Mouse (Mus musculus): ENCODE data around the gene Crtc3.

Gene Crtc3

GRCm38 (mm10) chr7:80682630-80683029 lies 6.0 kb downstream of the Crtc3 start:
- no peak for DNase-seq (ENCODE audit: low spot score)

GRCm38 (mm10) chr7:80680218-80680847 lies 8.3 kb downstream of the Crtc3 start:
- DNase-seq (ENCODE audit: low spot score), result no peak

- no peak for DNase-seq (ENCODE audit: low spot score)
These were observed 16.4 kb downstream of the Crtc3 start for GRCm38 (mm10) chr7:80672323-80672722.

DNA sequence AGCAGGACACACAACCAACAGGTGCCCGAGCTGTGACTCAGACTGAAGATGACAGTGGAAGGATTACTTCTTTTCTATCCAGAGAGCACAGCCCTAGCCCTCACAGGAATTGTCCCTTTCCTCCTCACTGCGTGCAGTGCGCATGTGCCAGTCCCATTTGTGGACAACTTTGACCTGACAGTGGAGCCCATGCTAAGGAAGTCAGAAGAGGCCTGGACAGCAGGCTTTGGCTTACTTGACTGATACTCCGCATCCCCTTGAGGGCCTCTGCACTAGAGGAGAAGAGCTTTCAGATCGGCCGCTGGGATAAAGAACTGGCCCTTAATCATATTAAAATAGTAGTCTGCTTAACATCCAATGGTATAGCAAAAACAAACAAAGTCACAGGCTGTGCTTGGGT lies 17.8 kb downstream of the Crtc3 start:
- DNase-seq (ENCODE audit: low spot score), result no peak

DNA sequence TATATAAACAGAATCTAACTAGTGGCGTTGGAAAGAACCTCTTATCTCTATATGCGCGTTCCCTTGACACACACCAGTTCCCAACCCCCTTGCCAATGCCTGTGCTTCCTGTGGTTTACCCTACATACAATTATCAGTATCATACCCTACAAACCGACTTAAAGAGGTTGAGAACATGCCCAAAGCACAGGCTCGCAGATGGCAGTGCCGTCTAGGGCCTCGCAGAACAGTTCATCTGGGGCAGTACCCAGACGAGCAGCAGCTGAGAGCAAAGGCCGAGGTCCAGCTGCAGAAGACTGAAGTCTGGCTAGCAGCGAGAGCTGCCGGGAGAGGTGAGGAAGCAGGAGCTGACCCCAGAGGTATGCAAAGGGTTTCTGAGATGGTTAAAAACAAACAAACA lies 21.5 kb downstream of the Crtc3 start:
- DNase-seq (ENCODE audit: low spot score), result no peak

- no peak for DNase-seq (ENCODE audit: low spot score)
These were observed 22.3 kb downstream of the Crtc3 start for GRCm38 (mm10) chr7:80666198-80666915.

GRCm38 (mm10) chr7:80661082-80661481 lies 27.6 kb downstream of the Crtc3 start:
- no peak for DNase-seq (ENCODE audit: low spot score)

DNA sequence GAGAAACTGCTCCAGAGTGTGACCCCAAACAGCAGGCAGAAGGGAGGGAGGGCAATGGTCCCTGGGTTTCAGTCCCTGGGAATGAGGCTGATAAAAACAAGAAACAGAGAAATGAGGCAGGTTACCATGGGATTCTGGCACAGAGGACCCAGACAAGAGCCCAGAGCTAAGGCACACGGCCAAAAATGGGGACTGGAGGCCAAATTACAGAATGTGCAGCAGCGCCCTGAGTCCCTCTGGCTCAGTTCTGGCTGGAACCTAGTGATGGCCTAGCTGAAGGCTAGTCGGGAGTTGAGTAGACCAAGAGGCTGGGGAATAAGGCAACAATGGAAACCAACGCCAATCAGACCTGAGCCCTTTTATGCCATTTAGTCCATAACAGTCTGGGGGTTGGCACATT lies 28.1 kb downstream of the Crtc3 start:
- peak; percentile 58 for DNase-seq (ENCODE audit: low spot score)

DNA sequence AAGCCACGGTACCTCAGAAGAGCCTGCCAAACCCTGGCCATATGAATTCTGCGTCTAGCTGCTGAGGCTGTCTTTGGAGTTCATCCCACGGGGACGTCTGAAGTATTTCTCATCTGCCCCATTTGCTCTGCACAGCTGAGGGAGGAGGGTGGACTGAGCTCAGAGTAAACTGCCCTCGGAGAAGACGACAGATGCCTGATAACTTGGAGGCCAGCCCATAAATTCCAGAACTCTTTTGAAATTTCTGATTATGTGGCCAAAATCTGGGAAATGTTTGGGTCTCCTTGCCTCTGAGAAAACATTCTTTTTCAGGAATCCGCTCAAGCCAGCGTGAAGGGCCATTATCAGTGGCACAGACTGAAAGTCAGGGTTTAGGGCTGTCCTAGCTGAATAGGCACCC lies 30.8 kb downstream of the Crtc3 start:
- peak; percentile 43 for DNase-seq (ENCODE audit: low spot score)

DNA sequence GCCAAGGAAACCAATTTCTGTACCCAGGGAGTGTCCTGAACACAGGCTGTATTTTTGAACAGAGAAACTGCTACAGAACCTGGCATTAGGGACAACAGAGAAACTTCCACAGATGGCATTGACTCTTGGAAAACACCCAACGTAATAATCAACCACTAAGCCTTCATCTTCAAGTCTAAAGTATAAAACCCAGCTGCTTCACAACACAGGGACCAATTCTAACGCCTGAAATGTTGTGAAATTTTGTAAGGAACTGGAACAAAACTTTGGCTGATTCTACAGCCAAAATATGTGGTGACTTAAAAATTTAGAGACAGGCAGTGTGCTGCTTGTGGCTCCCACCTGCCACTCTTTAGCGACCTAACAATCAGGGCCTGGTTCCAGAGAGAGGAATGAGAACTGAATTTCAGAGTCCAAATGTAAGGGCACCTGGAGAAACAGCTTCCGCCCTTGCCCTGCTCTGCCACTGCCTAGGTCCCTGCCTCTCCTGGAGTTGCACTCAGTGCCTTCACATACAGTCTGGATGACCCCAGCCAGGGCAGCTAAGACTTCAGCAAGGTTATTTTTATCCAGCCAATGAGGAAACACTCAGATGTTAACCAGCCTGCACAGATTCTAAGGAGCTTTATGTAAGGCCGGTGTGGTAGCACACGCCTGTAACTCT lies 33.2 kb downstream of the Crtc3 start:
- DNase-seq (ENCODE audit: low spot score), result no peak

- no peak for DNase-seq (ENCODE audit: low spot score)
These were observed 33.8 kb downstream of the Crtc3 start for GRCm38 (mm10) chr7:80654926-80655325.

DNA sequence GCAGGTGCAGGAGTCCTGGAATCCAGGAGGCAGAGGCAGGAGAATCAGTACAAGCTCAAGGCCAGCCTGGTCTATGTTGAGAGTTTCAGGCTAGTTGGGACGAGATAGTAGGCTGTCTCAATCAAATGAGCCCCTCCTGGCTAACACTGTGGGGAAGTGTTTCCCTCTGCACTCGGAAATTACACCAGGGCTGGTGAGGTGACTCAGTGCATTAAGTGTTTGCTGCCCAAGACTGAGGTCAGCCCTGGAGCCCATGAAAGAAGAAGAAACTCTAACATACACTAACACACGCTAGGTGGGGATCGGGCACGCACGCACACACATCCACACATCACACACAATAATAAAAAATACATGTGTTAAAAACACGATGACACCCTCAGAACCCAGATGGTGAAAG lies 34.3 kb downstream of the Crtc3 start:
- no peak for DNase-seq (ENCODE audit: low spot score)

DNA sequence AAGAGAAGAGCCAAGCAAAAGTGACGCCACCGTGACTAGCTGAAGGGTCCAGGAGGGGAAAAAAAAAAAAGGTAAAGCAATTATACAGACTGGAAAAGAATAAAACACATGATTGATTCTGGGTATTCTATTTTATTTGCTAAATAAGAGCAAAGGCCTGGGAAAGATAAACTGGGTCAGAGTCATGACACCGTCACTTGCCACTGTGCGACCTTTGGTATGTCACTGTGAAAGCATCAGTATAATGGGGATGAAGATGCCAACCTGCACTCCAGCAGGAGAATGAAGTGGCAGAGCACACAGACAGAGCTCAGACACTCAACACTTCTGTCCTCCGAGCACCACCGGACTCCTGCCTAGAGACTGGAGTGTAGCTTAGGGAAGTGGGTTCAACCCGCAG lies 34.7 kb downstream of the Crtc3 start:
- no peak for DNase-seq (ENCODE audit: low spot score)

- no peak for DNase-seq (ENCODE audit: low spot score)
These were observed 35.6 kb downstream of the Crtc3 start for GRCm38 (mm10) chr7:80653077-80653476.

DNA sequence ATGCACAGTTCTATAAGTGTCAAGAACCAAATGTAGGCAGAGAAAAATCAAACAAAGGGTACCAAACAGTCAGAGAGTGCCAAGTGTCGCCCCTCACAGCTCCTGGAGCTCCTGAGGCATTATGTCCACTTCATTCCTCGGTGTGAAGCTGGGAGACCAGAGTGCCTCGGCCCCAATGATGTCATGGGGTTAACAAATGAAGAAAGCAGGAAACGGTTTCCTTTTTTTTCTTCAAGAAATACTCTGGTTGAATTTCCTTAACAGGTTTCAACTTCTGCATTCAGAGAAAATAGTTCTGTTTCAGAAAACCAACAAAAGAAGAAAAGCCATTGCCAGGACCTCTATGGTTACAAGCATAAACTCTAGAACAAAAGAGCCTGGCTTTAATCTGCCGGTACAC lies 36.4 kb downstream of the Crtc3 start:
- no peak for DNase-seq (ENCODE audit: low spot score)

GRCm38 (mm10) chr7:80647437-80647871 lies 41.2 kb downstream of the Crtc3 start:
- DNase-seq (ENCODE audit: low spot score), result no peak

- DNase-seq (ENCODE audit: low spot score), result no peak
These were observed 42.3 kb downstream of the Crtc3 start for GRCm38 (mm10) chr7:80646093-80647025.

DNA sequence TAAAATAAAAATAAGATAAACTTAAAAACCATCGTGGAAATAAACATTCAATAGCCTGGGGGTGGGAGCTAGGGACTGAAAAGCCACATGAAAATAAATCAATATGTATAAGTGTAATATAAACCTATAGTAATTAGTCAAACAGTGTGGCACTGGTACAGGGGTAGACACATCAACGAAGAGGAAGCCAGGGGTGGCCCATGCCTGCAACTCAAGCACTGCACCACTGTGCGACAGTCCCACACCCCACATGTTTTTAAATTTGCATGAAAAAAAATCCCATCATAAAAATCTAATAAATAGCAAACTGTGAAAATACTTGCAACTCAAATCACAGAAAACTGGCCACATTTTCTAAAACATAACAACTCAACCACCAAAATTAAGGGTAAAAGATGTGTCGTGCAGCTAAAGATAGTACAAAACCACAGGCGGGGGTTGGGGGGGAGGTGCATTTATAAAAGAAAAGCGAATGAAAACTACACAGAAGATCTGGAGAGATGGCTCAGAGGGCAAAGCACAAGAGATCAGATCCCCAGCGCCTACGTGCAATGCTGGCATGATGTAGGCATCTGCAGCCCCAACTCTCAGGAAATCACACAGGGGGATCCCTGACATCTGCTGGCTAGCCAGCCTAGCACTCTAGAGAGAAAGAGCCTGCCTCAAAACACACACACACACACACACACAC lies 45.6 kb downstream of the Crtc3 start:
- DNase-seq (ENCODE audit: low spot score), result no peak

GRCm38 (mm10) chr7:80642552-80642951 lies 46.1 kb downstream of the Crtc3 start:
- DNase-seq (ENCODE audit: low spot score), result no peak

DNA sequence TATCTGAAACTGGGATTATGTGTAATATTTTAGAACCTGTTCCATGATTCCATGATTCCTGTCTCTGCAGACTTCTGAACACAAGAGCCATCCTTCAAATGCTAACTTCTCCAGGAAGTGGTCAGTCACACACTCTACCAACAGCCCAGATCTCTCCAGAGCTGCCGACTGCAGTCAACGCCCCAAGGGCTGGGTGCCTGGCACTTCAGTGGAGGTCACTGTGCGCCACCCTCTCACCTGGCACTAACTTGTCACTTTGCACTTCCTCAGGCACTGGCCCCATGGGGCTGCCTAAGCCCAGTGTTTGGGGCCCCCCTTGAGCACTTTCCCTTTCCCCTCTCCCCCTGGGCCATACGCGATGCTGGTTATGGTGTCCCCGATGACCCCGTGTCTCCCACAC lies 46.8 kb downstream of the Crtc3 start:
- DNase-seq (ENCODE audit: low spot score), result no peak

- DNase-seq (ENCODE audit: low spot score), result no peak
These were observed 47.2 kb downstream of the Crtc3 start for GRCm38 (mm10) chr7:80641497-80641896.

GRCm38 (mm10) chr7:80639981-80640380 lies 48.7 kb downstream of the Crtc3 start:
- no peak for DNase-seq (ENCODE audit: low spot score)

All from ovary, postnatal 14 days (tissue).